Mouse (Mus musculus) adrenal gland, adult 18-20 months (tissue): ENCODE results near the gene Stx1a. TPM values are rescaled to one million over a fixed set of nuclear protein-coding genes. Genes with fewer than 3 reads are reported as not detected.

Experiments
- DNase-seq, 2 experiments: peaks; one replicate each; pipeline ENCODE4 v3.0.0; 2021 to 2022; ENCODE audit warnings: low spot score in 2 of 2
- total RNA-seq, 2 experiments: library from RNA; stranded (reverse); gene quantifications; 1 replicate in 1 of 2; 2 replicates in 1 of 2; pipeline ENCODE4 v1.2.3; 2021

Gene Stx1a
- total RNA-seq, 2 experiments from 2014 or later = 6.0 to 7.2 TPM

GRCm38 (mm10) chr5:135007802-135008571 lies 15.3 kb upstream of the Stx1a start:
- no peak for DNase-seq

GRCm38 (mm10) chr5:135008671-135009589 lies 14.4 kb upstream of the Stx1a start, which contains the start of gene Abhd11:
Gene Abhd11, plus strand, starts transcription at chr5:135009152.
- peak; percentile 90 to 92 for DNase-seq

- peak; percentile 72 to 81 for DNase-seq
Measured at GRCm38 (mm10) chr5:135009590-135010319, 13.5 kb upstream of the Stx1a start.

- DNase-seq = no peak
Measured at GRCm38 (mm10) chr5:135010320-135010709, 13.0 kb upstream of the Stx1a start.

DNA sequence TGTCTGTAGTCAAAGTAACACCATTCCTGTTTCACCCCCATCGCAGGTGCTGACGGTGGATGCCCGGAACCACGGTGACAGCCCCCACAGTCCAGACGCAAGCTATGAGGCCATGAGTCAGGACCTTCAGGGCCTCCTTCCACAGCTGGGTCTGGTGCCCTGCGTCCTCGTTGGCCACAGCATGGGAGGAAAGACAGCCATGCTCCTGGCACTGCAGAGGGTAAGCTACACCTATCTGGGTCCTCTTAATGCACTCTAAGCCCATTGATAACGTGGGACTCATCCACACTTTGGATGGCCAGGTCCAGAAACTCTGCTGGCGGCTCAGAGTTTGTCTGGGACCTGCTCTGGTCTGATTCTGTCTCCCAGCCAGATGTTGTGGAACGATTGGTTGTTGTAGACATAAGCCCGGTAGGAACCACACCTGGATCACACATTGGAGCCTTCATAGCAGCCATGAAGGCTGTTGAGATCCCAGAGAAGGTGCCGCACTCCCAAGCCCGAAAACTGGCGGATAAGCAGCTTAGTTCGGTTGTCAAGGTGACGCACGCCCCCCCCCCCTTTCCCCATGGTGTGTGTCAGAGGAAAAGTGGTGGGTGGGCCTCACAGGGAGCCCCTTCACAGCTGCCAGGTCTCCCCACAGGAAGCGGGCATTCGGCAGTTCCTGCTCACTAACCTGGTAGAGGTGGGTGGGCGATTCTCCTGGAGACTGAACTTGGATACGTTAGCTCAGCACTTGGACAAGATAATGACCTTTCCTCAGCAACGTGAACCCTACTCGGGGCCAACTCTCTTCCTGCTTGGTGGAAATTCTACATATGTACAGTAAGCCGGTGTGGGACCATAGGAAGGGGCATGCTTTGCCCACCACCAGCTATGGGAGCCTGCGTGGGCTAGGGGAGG lies 12.2 kb upstream of the Stx1a start:
- DNase-seq = no peak

- no peak for DNase-seq
Measured at GRCm38 (mm10) chr5:135011809-135012613, 11.3 kb upstream of the Stx1a start.

DNA sequence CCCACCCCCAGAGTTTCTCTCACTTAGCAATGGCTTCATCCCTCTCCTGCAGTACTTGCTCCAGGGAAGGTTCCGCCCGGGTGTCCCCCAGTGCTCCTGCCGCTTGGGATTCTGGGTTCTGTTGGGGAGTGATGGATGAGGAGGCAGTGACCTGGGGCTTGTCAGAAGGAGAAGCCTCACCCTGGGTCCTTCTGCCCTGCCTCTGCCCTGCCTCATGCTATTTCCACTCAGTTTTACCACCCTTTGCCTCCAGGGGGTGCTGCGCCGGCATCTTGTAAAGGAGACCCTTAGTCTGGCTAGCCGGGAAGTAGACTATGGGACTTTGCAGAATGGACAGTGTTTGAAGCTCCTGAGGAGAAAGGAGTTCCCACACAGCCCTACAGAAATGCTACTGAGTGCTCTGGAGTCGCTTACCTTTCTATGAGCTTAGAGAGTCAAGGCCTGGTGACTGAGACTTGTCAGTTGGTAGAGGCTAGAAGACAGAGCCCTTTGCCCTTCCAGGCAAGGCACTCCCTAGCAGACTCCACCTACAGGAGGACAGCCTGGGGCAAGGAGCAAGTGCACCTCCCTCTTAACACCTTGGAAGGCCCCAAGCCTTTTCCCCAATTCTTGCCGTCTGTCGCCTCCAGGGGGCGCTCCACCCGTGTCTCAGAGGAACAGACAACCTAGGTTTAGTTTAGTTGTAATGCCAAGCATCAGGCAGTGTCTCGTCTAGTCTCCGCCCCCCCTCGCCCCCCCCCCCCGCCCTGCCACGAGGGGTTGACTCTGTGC lies 10.4 kb upstream of the Stx1a start:
- peak; percentile 81 to 85 for DNase-seq

DNA sequence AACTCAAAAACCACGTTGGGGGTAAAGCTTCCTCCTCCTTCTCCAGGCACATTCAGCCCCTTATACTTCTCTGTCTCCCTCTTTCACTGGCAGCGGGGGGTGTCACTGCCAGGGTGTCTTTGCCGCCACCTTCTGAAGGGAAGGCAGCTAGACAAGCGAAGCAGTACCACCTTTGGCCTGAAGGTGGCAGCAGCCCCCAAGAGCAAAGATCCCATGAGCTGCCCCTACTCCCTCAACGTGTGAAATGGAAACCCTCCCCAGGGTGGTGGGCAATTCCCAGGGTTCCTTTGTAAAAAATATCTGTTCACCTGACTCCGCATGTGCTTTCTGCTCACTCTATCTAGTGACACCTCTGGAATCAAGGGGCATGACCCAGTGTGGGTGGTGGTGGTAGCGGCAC lies 7.8 kb upstream of the Stx1a start:
- DNase-seq = peak; percentile 86 to 91

GRCm38 (mm10) chr5:135016224-135016759 lies 7.0 kb upstream of the Stx1a start:
- no peak for DNase-seq

- peak; percentile 52 for DNase-seq
Measured at GRCm38 (mm10) chr5:135021814-135022213, 1.5 kb upstream of the Stx1a start.

- DNase-seq = no peak
Measured at GRCm38 (mm10) chr5:135024665-135025224, 1.5 kb downstream of the Stx1a start.

DNA sequence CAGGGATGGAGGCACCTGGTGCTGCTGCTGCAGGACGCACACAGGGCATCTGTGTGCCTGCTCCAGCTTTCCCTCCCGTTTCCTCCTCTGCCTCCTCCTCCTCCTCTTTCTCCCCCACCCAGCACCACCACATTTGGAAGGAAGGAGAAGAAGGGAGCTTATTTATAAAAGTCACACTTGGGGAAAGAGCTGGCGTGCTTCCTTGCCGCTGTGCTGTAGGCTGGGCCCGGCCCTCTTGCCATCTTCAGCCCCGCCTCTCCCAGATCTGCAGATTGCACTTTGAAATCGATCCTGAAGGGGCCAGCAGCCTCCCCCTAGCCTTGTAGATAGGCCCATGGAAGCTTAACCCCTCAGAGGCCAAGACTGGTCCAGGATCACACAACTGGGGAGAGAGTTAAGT lies 2.6 kb downstream of the Stx1a start:
- DNase-seq = no peak

- DNase-seq = peak; percentile 65 to 69
Measured at GRCm38 (mm10) chr5:135029007-135029854, 5.9 kb downstream of the Stx1a start.

DNA sequence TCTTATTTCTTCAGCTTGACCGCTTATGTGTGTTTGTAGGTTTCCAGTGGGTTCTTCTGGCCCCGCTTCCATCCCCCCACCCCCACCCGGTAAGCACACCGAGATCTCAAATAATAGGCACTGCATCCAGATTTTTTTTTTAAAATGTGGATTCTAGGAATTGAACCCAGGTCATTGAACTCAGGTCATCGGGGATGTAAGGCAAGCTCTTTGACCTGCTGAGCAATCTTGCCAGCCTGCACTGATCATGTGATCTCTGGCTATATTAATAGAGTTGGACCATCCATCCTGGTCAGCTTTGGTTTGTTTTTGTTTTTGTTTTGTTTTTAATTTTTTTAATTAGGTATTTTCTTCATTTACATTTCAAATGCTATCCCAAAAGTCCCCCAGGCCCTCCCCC lies 9.3 kb downstream of the Stx1a start:
- DNase-seq = no peak

DNA sequence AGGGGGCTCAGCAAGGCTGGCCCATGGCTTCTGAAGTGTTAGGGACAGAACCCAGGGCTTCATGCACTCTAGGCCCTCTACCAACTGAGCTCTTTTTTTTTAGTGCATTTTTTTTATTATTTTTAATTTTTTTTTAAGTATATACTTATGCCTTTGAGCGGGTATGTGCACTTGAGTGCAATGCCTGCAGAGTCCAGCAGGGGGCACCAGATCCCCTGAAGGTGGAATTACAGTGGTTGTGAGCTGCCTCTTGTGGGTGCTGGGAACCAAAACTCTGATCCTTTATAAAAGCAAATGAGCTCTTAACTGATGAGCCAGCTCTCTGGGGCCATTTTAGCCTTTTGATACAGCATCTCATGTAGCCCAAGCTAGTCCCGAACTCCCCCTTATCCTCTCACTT lies 11.3 kb downstream of the Stx1a start:
- DNase-seq = no peak

GRCm38 (mm10) chr5:135035608-135036359 lies 12.5 kb downstream of the Stx1a start:
- DNase-seq = no peak
